Mouse (Mus musculus) cerebellum, adult 2 months (tissue): ENCODE measurements around the gene Hist1h2bh.

ENCODE experiments used
- CTCF ChIP-seq: fragments of 200-500 bp; IDR thresholded peaks from 2 replicates; pipeline ENCODE4 v1.5.1; 2011; ENCODE audit warnings: low read depth, mild to moderate bottlenecking, control low read depth, low read length, moderate library complexity, borderline replicate concordance; ENCODE audit not compliant: insufficient read depth
- POLR2A ChIP-seq: fragments of 200-500 bp; IDR thresholded peaks from 2 replicates; pipeline ENCODE4 v1.6.1; 2011; ENCODE audit warnings: low read length, control low read depth, borderline replicate concordance; ENCODE audit not compliant: insufficient read depth

GRCm38 (mm10) chr13:23537006-23537710 lies 6.0 kb downstream of the Hist1h2bh start:
- TF ChIP-seq POLR2A = no peak
- no peak for TF ChIP-seq CTCF
